Mouse (Mus musculus) inflammation-experienced regulatory T-cells, adult 16 weeks (primary cell): ENCODE measurements around the gene Esp23. TPM values are rescaled to one million over a fixed set of nuclear protein-coding genes. Genes with fewer than 3 reads are reported as not detected.

Experiments
- polyA plus RNA-seq: library from polyadenylated mRNA; unstranded; fragments of 100-300 nt; shearing (Covaris generic); gene quantifications from one replicate; pipeline ENCODE4 v1.2.1, GENCODE M21; 2017

The Esp23 gene
- not detected for polyA plus RNA-seq

DNA sequence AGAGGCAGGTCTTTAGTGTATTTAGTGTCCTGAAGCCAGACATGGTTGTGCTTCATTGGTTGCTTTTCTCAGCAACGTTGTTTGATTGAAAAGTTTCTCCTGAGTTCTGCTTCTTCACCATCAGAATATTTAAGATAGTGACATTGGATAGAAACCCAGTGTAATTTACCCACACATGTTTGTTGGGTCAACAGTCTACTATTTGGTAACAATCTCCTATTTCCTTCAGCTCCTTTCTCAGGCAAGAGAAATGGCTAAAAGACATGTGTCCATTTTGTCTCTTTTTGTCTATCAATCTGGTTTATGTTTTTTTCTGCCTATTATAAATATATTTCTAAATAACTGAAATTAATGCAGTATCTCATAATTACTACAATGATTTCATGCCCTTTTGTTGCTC, at the start of gene Esp23:
Gene Esp23, minus strand, starts transcription at position 101 of the 400 bp plus-strand sequence.

DNA sequence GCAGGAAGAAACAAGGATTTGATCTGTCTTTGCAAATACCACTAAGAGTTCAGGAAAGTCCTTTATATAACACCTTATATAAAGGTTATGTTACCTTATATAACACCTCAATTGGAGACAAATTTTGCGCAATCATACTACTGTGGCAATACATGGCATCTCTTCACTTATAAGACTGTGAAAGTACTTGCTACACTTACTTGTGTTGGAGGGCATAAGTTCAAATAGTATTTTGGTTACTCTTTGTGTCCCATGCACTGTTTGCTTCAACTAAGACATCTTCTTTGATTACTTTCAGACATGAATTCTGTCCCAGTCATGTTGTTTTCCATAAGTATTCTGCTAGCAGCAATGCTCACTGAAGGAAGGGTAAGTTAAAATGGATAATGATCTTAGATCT, 18.2 kb upstream of the Esp23 start, which contains the start of gene Esp22:
Gene Esp22, plus strand, starts transcription at position 301 of the 400 bp plus-strand sequence.

DNA sequence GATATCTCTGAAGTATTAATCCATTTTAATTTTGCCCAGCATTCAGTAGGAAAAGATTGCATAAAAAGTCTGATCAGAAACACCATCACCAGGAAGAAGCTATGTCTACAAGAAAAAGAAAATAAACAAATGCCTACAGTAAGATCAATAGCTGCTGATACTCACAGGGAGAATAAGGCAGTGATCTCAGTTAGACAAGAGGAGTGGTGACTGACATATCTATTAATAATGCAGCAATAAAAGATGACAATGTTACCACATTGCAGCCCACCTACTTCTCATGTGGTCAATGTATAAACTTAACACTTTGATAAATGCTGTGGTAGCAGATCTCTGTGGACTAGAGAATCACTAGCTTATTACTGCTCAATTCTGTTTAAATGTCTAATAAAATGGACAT, 33.6 kb downstream of the Esp23 start, which contains the start of gene Gm21903:
Gene Gm21903, minus strand, starts transcription at position 101 of the 400 bp plus-strand sequence.

DNA sequence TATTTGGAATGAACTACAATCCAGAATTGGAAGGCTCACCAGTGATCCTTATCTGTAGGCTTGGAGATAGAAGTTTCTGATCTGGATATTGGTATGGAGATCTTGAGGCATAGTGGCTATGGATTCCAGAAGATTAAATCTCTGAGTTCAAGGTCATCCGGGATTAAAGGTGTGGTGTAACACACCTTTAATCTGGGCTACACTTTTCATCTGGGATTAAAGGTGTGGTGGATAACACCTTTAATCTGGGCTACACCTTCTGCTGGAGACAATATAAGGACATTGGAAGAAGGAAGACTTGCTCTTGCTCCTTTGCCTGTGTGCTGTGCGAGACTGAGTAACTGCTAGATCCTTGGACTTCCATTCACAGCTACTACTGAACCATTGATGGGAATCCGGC, 40.4 kb downstream of the Esp23 start, which contains the start of gene Esp24:
Gene Esp24, plus strand, starts transcription at position 301 of the 400 bp plus-strand sequence.

Other genes with a start within 250 kb of the Esp23 start
- not detected for gene Esp24, start 40.3 kb downstream of the Esp23 start, polyA plus RNA-seq
- gene Gm21903, start 33.7 kb downstream of the Esp23 start, polyA plus RNA-seq, result not detected
- gene Esp22, start 18.3 kb upstream of the Esp23 start, polyA plus RNA-seq, result not detected